Mouse (Mus musculus) heart, postnatal 36 days (tissue): Measurements from ENCODE around the gene Ythdc1. TPM values are rescaled to one million over a fixed set of nuclear protein-coding genes. Genes with fewer than 3 reads are reported as not detected.
"Not testable (repeated sequence)": the region's sequence is repeated elsewhere in the genome, so short reads cannot be mapped to it uniquely, and the experiment has no call there.

Experiments
- DNase-seq, 2 experiments: peaks; one replicate each; pipeline ENCODE4 v3.0.0; 2021 to 2022
- intact Hi-C: fragments of 180-260 bp; cut with DNase I; formaldehyde crosslinking; loops from one replicate; pipeline ENCODE4 v1.15.1; 2025
- total RNA-seq, 2 experiments: library from RNA; stranded (reverse); gene quantifications; 2 replicates each; pipeline ENCODE4 v1.2.3; 2021

The Ythdc1 gene
- total RNA-seq = 10 to 100 TPM; 32.2 to 33.3 TPM

DNA sequence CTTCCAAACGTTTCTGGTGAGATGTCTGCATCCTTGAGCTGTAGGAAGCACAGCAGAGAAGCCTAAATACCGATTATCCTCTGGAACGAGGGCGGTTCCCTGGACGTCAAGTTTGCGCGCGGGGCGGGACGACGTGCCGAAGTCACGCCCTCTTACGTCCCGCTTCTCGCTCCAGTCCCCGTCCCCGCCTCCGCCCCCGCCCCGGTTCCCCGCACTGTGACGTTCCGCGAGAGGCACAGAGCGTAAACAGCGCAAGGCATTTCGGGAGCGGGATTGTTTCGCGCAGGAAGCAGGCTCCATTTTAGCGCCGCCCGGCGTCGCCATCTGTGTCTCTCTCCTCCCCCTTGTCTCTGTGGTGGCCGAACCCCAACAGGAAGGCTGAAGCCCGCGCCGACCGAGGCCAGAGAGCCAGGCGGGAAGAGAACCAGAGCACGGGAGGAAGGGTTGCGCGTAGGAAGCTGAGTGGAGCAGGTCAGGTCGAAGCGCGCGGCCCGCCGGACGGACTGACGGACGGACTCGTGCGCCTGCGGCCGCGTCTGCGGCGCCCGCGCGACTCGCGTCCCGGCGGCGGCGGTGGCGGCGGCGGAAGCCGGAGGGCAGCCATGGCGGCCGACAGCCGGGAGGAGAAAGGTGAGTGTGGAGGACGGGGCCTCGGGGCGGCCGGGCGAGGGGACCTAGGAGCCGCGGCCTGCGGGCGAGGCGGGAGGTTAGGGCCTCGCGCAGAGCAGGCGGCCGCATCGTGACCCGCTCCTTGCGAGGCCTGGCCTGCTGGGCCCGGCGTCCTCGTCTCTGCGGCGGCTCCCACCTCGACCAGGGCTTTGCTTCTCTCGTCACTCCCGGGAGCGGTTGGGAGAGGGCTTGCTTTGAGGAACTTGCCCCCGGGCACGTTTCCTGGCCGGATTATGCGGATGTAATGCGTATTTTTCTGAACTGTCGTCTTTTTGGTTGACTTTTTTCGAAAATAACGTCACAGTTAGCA lies at the start of gene Ythdc1:
Ythdc1 (plus strand) TSS at position 260 of the 979 bp plus-strand sequence.
- intact Hi-C loops = loop anchor here (5.0 to 10.0 kb wide), 2 partner anchors 632 to 739 kb away; partner anchors contain the start of genes Cenpc1 and Uba6
- DNase-seq = peak; percentile 92 to 94

DNA sequence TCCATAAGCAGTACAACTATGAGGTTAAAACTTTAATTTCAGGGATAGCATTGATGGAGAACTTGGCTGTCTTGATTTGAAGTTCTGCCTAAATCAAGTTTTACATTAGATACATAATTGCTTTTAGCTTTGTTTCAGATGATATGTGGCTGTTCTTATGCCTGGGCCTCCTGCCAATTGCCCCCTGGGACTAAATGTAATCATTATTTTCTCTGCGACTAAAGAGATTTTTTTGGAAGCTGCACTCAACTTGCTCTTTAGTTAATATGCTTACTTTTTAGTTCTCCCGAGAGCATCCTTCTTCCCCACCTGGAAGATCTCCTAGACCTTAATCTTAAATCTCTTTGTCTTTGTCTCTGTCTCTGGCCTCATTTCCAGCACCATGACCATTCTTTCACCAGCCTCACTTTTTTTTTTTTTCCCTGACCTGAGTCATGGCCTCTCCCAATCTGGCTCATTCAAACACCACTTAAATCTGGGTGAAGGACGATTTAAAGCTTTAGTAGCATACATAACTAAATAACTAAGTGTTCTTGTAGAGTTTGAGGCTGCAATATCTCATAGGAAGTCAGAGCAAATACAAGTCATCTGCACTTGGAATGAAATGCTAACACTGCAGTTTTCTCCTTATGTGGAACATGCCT lies 34.9 kb upstream of the Ythdc1 start:
- intact Hi-C loops = no loop called here

DNA sequence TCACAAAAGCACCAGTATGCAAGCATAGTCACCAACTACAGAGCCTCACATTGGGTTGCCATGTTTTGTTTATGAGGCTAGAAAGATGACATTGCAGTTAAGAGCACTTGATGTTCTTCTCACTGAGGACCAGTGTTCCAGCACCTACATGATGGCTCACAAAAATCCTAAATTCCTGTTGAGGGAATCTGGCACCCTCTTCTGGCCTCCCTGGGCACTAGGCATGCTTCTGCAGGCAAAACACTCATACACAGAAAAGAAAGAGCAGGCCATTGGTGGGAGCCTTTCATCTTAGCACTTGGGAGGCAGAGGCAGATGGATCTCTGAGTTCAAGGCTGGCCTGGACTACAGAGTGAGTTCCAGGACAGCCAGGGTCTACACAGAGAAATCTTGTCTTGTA lies 33.0 kb upstream of the Ythdc1 start:
- DNase-seq = no peak
- intact Hi-C loops = no loop called here

More for the DNA sequence above, 34.9 kb upstream of the Ythdc1 start:
- no peak for DNase-seq

DNA sequence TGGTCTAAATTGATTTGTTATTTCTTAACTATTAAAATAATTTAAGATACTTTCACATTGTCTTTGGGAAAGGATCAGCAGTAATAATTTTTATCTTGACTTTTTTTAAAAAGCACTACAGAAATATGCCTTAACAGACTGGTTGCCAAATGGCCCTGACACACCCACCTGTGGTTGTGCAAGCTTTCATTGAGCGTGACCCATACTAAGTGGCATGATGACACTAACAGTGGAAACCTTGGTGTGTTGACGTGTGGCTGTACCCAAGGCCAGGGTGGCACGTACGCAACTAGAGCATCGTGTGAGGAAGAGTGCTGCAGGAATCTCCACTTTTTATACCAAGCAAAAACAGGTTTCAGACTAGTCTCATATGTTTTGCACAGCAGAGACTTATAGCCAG lies 27.1 kb upstream of the Ythdc1 start:
- DNase-seq = no peak
- intact Hi-C loops = no loop called here

DNA sequence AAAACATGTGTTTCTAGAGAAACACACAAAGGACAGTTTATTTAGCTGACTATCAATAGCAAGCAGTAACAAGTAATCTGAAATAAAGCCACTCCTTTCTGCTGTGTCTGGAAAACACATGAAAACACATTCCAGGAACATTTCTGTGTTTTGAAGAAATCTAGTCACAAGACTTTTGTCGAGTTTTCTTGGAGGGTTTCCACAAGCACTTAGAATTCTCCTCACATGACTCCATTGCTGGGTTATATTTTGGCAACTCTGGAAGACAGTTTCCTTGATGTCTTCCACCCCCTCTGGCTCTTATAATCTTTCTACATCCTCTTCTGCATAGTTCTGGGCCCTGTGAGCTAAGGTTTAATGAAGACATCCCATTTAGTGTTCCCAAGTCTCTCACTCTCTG lies 25.6 kb upstream of the Ythdc1 start:
- DNase-seq = no peak
- intact Hi-C loops = no loop called here

DNA sequence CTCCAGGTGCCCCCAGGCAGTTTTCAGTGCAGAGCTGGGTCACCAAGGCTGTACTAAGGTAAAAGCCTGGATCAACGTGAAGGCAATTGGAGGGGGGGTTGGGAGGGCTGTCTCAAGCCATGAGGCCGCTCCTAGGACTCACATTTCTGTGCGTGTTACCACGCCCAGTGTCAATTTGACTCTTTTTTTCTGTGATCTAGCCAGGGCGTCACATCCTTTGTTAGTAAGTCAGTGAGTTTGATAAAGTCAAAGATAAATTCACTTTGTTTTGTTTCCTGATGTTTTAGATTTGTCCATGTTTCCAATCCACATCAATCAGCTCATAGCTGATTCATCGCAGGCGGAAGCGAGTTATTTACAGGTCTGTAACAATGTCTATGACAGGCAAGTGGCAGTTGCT lies 21.0 kb upstream of the Ythdc1 start:
- intact Hi-C loops = no loop called here
- no peak for DNase-seq

DNA sequence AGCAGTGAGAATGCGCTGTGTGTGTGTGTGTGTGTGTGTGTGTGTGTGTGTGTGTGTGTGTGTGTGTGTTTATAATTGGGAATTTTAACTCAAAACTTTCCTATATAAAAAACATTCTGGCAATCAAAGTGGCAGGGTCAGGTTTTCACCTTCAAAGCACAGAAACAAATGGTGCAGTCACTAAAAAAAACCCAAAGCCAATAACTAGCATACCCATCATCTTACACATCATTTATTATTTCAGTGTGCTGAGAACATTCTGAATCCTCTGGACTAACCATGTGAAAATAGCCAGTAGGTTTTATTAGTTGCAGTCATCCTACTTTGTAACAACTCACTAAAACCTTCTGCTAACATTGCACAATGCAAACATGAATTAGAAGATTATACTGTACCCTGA lies 19.8 kb upstream of the Ythdc1 start:
- no peak for DNase-seq
- intact Hi-C loops = no loop called here

DNA sequence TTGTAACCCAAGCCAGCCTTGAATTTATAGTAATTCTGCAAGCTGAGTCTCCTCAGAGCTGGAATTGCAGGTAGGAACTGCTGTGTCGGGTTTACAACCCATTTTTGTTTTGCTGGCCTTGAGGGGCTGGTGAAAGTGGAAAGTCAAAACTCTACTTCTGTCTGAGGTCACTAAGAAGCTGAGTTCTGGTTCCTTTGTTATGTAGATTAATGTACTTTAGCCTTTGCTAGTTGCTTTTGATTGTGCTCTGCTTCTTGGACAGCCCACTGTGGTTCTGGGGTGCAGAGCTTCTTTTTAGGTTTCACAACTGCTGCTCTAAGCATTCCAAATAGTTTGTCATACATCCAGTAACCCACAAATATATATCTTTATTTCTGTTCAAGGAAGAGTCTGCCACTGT lies 17.2 kb upstream of the Ythdc1 start:
- intact Hi-C loops = no loop called here
- no peak for DNase-seq

DNA sequence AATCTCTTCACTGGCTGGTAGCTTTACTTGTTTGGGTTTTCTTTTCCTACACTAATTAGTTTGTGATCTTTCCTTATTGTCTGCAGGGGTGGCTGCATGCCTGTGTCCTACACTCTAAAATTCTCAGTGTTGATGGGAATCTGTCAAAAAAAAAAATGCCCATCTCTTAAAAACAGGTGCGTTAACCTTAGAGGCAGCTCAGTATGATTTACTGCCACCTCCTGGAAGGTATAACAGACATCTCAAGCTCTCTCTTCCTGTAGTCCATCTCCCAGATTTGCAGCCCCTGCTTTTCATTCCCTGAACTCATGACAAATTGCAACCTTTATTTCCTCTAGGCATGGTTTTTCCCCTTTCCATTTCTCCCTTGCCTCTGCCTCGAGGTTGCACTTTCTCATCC lies 14.1 kb upstream of the Ythdc1 start:
- intact Hi-C loops = no loop called here
- no peak for DNase-seq

DNA sequence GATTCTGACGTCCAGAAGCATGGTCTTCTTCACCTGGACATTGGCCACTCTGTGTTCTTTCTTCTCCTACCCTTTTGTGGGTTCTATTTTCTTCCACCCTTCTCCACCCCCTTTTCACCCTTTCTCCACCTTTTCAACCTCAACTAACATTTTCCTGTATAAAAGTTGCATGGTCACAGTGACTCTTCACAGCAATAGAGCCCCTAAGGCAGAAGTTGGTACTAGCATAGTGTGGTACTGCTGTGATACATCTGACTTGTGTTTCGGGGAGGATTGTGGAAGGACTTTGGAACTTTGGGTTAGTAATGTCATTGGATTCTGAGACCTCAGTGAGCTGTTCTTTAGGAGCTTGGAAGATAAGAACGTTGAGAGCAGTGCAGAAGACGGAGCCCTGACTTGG lies 11.8 kb upstream of the Ythdc1 start:
- intact Hi-C loops = no loop called here
- DNase-seq = no peak

DNA sequence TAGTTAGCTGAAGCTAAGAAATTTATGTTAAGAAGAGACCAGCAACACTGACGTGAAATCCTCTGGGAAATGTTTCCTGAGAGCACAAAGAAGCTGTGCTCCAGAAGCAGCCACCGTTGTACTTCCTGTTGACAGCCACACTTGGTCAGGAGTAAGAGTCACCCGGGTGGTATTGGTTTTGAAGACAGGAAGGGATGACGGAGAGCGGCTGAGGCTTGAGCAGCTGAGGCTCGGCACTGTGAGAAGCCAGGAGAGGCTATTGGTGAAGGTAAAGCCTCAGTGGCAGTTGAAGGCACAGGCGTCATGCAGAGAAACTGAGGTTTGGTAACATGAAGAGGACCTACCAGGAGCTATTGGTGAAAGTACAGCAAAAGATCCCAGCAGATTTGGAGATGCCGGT lies 11.2 kb upstream of the Ythdc1 start:
- intact Hi-C loops = no loop called here

DNA sequence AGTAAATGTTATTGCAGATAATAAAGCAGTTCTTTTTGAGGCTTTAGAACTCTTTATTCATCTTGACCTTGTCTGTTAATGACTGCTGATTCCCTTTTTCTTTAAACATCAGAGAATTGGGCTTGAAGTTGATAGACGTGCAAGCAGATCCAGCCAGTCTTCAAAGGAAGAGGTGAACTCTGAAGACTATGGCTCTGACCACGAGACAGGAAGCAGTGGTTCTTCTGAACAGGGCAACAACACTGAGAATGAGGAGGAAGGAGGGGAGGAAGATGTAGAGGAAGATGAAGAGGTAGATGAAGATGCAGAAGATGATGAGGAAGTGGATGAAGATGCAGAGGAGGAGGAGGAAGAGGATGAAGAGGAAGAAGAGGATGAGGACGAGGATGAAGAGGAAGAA lies 12.8 kb downstream of the Ythdc1 start:
- DNase-seq = no peak
- intact Hi-C loops = no loop called here

More for the DNA sequence above, 11.2 kb upstream of the Ythdc1 start:
- no peak for DNase-seq

DNA sequence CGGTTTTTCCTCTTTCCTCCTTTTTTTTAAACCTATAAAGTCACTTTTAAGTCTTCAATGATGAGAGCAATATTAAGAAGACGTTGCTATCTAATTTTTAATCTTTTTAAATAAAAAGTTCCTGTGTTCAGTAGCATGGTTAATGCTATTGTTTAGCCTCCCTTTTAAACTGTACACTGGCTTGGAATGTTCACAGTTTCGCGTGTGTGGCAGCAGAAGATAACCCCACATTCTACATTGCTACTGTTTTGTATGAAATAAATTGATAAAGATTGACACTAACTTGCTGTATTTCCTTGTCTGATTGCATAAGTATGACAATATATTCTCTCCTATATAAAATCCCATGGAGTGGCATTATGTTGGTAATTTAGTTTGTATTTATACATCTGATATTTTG lies 32.4 kb downstream of the Ythdc1 start:
- DNase-seq, intact Hi-C loops: not testable (repeated sequence)

DNA sequence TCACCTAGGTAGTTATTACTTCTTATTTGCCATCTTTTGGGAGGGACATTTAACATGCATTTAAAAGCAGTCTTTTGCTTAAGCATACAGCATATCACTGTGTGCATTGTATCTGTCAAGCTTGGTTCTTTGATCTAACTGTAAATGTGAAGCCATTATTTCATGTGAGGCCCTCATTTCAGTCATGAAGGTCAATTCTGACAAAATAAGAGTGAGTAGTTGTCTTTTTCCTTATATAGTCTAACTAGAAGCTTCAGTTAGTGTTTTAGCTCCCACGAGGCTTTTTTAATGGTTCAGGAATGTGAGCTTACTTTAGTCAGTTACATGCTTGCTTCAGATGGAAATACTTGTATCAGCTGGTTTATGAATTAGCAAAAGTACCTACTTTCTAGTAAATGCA lies 34.1 kb downstream of the Ythdc1 start:
- intact Hi-C loops = no loop called here
- DNase-seq = no peak

DNA sequence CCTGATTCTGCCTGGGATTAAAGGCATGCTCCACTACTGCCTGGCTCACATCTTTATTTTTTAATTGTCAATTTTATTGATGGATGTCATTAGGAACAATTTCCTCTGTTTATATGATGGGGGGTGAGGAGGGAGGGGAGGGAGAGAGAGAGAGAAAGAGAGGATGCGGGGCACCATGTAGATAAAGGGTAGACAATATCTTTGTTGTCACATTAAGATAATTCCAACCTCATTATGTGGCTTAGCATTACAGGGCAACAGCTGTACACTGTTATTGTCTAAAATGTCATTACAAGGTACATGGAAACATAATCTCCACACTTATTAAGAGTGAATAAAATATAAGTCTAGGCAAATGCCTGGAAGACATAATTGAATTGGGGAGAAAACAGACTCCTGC lies 35.5 kb downstream of the Ythdc1 start:
- DNase-seq = no peak
- intact Hi-C loops = no loop called here

DNA sequence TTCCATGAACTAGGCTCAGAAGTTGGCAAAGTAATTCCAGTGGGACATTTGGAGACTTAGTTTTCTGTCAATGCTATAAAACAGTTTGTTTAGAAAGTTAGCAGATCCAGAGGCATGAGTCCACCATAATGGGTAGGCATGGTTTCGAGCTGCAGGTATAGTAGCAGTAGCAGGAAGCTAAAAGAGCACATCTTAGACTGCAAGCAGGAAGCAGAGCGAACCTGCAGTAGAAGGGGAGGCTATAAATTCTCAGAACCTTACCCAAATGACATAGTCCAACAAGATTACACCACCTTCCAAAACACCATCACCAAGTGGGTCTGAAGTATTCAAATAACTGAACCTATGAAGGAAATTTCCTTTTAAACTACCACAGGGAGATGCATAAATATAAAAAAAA lies 36.2 kb downstream of the Ythdc1 start:
- DNase-seq = no peak

DNA sequence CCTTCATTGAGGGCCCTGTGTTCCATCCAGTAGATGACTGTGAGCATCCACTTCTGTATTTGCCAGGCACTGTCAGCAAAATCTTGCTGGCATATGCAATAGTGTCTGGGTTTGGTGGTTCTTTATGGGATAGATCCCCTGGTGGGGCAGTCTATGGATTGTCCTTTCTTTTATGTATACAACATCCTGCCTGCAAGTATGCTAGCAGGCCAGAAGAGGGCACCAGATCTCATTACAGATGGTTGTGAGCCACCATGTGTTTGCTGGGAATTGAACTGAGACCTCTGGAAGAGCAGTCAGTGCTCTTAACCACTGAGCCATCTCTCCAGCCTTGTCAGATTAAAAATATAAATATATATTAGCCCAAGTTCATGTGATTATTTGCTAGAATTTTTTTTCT lies 37.2 kb downstream of the Ythdc1 start:
- intact Hi-C loops = not testable (repeated sequence)

More for the DNA sequence above, 36.2 kb downstream of the Ythdc1 start:
- intact Hi-C loops = no loop called here

DNA sequence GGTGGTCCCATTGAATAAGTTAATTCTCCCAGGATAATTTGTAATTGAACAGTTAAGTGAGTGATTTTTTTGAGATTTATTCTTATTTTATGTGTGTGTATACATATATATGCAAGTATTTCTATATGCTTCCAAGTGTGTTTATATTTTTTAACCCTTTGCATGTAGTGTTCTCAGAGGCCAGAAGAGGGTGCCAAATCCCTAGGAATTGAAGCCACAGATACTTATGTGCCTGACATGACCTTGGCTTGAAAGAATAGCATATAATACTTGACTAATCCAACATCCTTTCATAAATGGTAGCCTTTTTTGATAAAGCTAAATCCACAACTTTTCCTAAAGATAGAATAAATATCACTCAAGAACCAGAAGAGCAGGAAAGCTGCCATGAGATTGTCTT lies 46.1 kb downstream of the Ythdc1 start:
- intact Hi-C loops = no loop called here
- DNase-seq = no peak

More for the DNA sequence above, 37.2 kb downstream of the Ythdc1 start:
- DNase-seq = not testable (repeated sequence)

DNA sequence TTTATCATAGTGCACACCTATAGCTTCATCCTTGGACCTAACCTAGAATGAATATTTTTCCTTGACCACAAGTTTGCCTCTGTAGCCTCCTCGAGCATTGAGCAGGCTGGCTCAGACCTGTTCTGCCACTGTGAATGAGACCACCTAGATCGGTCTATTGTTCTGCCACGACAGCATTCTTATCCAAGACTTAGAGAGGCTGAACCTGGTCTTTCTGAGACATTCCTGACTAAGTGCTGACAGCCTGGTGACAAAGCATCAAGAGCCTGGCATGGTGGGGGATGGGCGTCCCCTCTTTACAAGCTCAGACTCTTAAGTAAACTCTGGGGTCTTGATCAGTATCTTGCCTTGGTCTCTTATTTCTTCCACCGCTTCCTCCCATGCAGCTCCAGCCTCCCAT lies 47.6 kb downstream of the Ythdc1 start:
- no peak for DNase-seq
- intact Hi-C loops = no loop called here

DNA sequence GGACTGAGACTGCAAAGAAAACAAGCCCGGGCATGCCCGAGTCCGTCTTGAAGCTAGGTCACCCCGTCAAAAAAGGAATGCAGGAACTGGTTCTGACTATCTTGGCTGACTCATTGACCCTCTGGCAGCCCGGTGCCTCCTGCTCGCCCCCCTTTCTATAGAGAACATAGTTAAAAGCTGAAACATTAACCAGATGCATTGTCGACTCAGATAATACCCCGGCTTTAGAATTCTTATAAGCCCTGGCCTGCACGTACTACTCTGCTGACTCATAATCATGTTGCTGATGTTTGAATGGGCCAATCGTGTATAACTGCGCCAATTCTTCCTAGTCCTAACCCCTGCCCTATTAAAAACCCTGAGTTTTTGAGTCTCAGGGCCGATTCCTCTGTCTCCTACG lies 52.5 kb downstream of the Ythdc1 start:
- intact Hi-C loops, DNase-seq: not testable (repeated sequence)

DNA sequence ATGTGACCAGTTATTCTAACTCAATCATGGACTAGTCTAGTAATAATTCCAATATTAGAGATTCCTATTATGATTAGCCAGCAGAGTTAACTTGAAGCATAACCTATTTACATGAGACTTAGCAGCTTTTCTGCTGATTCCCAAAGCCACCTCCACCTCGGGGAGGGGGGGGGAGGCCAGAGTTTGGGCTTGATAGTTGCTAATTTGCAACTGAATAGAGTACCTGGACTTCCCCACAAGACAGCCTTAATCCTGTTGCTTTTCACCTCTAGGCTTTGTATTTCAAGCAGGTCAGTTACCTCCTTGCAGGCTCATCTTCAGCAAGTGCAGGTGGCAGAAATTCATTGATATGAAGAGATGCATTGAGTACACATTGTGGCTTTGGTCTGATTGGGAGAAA lies 53.7 kb downstream of the Ythdc1 start:
- no peak for DNase-seq
- intact Hi-C loops = no loop called here

DNA sequence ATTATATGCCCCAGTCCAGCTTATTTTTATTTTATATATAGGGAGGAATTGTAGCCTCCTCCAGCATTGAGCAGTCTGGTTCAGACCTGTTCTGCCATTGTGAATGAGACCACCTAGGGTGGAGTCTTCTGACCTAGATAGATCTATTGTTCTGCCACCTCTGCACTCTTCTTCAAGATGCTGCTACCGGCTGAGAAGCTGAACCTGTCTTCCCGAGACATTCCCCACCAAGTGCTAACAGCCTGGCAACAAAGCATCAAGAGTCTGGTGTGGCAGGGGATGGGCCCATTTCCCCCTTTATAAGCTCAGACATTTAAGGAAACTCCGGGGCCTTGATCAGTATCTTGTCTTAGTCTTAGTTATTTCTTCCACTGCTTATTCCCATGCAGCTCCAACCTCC lies 54.3 kb downstream of the Ythdc1 start:
- intact Hi-C loops = no loop called here
- no peak for DNase-seq
